Mouse (Mus musculus): ENCODE results near the gene Kcnma1.

- no peak for TF ChIP-seq POLR2A (IDR thresholded peaks at IDR 0.05; ENCODE audit: low read depth, low read length)
- no peak for TF ChIP-seq CTCF (IDR thresholded peaks at IDR 0.05; ENCODE audit: extremely low read depth, insufficient read length, insufficient replicate concordance, low read depth, low read length)
Measured at GRCm38 (mm10) chr14:23824937-23825336, 189.4 kb downstream of the Kcnma1 start.
